Mouse (Mus musculus) layer of hippocampus, adult 8-10 months (tissue): Measurements from ENCODE around the gene Mip. TPM values are rescaled to one million over a fixed set of nuclear protein-coding genes. Genes with fewer than 3 reads are reported as not detected.
"Not testable (repeated sequence)": the region's sequence is repeated elsewhere in the genome, so short reads cannot be mapped to it uniquely, and the experiment has no call there.

ENCODE experiments used
- DNase-seq, 2 experiments: peaks; one replicate each; pipeline ENCODE4 v3.0.0; 2022; ENCODE audit warnings: low spot score in 2 of 2
- total RNA-seq, 4 experiments: library from RNA; stranded (reverse); gene quantifications; 2 replicates each; pipeline ENCODE4 v1.2.4; 2022

The Mip gene
- not detected for total RNA-seq

- no peak for DNase-seq
Observed at GRCm38 (mm10) chr10:128225538-128225937, at the start of gene Mip. Gene Mip (plus strand): TSS chr10:128225838.

GRCm38 (mm10) chr10:128175996-128176755 lies 49.5 kb upstream of the Mip start:
- DNase-seq: peak in 1 of 2 experiments; percentile 36

- no peak for DNase-seq
Observed at GRCm38 (mm10) chr10:128177316-128177715, 48.3 kb upstream of the Mip start.

- no peak for DNase-seq
Observed at GRCm38 (mm10) chr10:128179989-128180388, 45.6 kb upstream of the Mip start, which contains the start of gene Rbms2. Gene Rbms2 (minus strand): TSS chr10:128180297.

- DNase-seq: no peak
Observed at GRCm38 (mm10) chr10:128184296-128184695, 41.3 kb upstream of the Mip start.

GRCm38 (mm10) chr10:128185277-128185940 lies 40.2 kb upstream of the Mip start:
- no peak for DNase-seq

- peak in 1 of 2 experiments; percentile 76 for DNase-seq
Observed at GRCm38 (mm10) chr10:128185959-128186358, 39.7 kb upstream of the Mip start.

GRCm38 (mm10) chr10:128187181-128187605 lies 38.4 kb upstream of the Mip start:
- DNase-seq: no peak

GRCm38 (mm10) chr10:128188242-128188877 lies 37.3 kb upstream of the Mip start:
- peak in 1 of 2 experiments; percentile 82 for DNase-seq

- DNase-seq: no peak
Observed at GRCm38 (mm10) chr10:128191472-128191871, 34.2 kb upstream of the Mip start.

GRCm38 (mm10) chr10:128192030-128192766 lies 33.4 kb upstream of the Mip start:
- DNase-seq: not testable (repeated sequence)

GRCm38 (mm10) chr10:128193113-128193512 lies 32.5 kb upstream of the Mip start:
- no peak for DNase-seq

- peak; percentile 96 to 97 for DNase-seq
Observed at GRCm38 (mm10) chr10:128194024-128194550, 31.6 kb upstream of the Mip start, which contains the start of gene Gls2. Gene Gls2 (plus strand): TSS chr10:128194457.

GRCm38 (mm10) chr10:128194551-128195461 lies 30.8 kb upstream of the Mip start:
- peak; percentile 45 to 53 for DNase-seq

GRCm38 (mm10) chr10:128201856-128202255 lies 23.8 kb upstream of the Mip start:
- no peak for DNase-seq

GRCm38 (mm10) chr10:128204941-128205340 lies 20.7 kb upstream of the Mip start:
- no peak for DNase-seq

- peak in 1 of 2 experiments; percentile 14 for DNase-seq
Observed at GRCm38 (mm10) chr10:128208326-128208725, 17.3 kb upstream of the Mip start.

GRCm38 (mm10) chr10:128209311-128210009 lies 16.2 kb upstream of the Mip start:
- no peak for DNase-seq

GRCm38 (mm10) chr10:128210131-128210530 lies 15.5 kb upstream of the Mip start:
- DNase-seq: no peak
